Mouse (Mus musculus): ENCODE results near the gene Fkbp2. TPM values are rescaled to one million over a fixed set of nuclear protein-coding genes. Genes with fewer than 3 reads are reported as not detected.

Gene Fkbp2
- polyA plus RNA-seq, 1 experiment from 2014 or later: 78.5 TPM

DNA sequence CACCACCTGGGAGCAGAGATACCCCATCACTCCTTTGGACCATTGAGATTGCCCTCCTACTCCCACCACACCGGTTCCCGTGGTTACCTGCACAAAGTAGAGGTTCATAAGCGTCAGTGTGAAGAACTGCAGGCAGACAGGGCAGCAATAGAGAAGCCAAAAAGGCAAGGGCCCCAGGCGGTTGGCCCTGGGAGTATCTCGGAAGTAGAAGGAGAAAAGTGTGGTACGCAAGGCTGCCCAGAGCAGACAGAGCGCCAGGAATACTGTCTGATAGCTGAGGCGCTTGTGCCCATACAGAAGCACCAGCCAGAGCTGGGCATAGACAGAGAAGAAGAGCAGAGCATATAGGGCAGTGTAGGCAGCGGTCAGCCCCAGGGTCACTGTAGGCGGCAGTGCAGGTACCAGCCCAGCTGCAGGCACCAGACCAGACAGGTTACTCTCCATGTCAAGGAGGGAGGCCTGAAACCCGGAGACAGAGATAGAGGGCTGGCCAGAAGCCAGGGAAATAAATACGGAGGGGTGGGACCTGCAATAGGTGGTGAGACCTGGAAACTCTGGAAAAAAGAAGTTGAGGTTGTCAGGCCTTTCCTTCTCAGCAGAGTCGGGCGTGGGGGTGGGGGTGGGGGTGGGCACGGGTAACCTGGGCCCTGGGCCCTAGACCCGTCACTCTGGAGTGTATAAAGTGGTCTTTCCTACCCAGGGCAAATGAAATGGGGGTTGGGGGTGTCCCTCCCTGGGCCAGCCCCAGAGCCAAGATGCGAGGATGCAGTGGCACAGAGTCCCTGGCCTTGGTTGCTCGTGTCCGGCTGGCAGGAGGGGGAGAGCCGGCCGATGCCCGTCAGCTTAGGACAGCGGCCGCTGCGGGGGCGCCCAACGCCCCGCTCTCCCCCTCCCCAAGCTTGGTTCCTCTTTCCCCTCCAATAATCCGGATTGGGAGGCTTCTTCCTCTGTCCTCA, 39.6 kb downstream of the Fkbp2 start:
- TF ChIP-seq EP300 (IDR thresholded peaks at IDR 0.05; ENCODE audit: low read depth) (no peak), CTCF (IDR thresholded peaks at IDR 0.05; ENCODE audit: low read depth) (no peak)
- Histone ChIP-seq H3K27me3 (ENCODE audit: insufficient read depth, low read length) (peaks cover 5% of the 10 kb centered on the region), H3K27ac (ENCODE audit: low read depth) (peak overlapping the region; percentile 45; the same call in 1 of the 2 replicates), H3K4me3 (ENCODE audit: low read depth, low read length) (peak overlapping the region; percentile 81), H3K9me3 (ENCODE audit: low read length) (no peaks in the 10 kb centered on the region), H3K4me2 (ENCODE audit: low read depth, low read length) (peak overlapping the region; percentile 98), H3K9ac (replicated peaks) (peak overlapping the region; percentile 80), H3K4me1 (ENCODE audit: insufficient read depth) (peaks cover 14% of the 10 kb centered on the region), H3K36me3 (replicated peaks; ENCODE audit: insufficient read depth, low read length) (no peaks in the 10 kb centered on the region)
- WGBS (ENCODE audit: insufficient replicate concordance): 27% methylated on average over 29 of the region's 29 CpGs
- no peak for ATAC-seq
- no peak for DNase-seq

DNA sequence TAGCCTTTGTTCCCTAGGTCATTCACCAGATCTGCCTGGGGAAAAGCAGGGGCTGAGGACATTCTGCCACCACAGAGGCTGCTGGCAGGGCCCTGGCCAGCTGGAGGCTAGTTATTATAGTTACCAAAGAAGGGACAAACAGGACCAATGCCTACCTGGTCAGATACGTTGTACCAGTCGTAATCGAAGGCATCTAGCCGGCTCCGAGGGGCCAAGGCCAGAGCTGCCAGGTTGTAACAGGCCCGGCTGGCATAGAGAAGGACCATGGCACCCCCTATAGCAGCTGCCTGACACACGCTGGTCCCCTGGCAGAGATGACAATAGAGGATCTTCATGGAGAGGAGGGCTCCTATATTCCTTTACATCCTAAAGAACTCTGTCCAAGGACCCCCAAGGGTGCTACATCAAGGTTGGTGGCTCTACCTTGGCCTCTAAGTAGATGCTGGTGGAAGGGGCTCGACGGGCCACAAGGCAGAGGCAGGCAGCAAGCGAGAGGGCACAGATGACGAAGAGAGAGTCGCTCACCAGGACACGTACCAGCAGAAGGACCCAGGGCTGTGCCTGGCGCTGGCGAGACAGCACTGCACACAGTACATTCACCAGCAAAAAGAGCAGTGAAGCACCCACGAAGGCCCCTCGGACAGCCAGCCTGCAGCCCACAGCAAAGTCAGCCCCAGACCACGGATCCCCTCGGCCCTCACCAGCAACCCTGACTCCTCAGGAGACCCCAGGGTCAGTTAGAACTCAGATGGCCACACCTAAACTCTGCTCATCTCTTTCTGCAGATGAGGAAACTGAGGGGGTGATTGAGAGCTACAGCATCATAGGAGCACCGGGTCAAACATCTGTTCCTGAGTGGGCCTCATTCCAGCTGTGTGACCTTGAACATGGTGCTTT, 40.9 kb downstream of the Fkbp2 start:
- TF ChIP-seq EP300 (IDR thresholded peaks at IDR 0.05; ENCODE audit: low read depth) (no peak), CTCF (IDR thresholded peaks at IDR 0.05; ENCODE audit: low read depth) (no peak)
- H3K9me3 ChIP-seq (ENCODE audit: low read length): no peaks in the 10 kb centered on the region
- H3K9ac ChIP-seq (replicated peaks): no peak overlapping the region
- H3K4me1 ChIP-seq (ENCODE audit: insufficient read depth): peaks cover 14% of the 10 kb centered on the region
- no peak overlapping the region for H3K4me2 ChIP-seq (ENCODE audit: low read depth, low read length)
- no peak overlapping the region for H3K4me3 ChIP-seq (ENCODE audit: low read depth, low read length)
- DNase-seq: no peak
- ATAC-seq: no peak
- H3K36me3 ChIP-seq (replicated peaks; ENCODE audit: insufficient read depth, low read length): no peaks in the 10 kb centered on the region
- peaks cover 18% of the 10 kb centered on the region for H3K27me3 ChIP-seq (ENCODE audit: insufficient read depth, low read length)
- H3K27ac ChIP-seq (ENCODE audit: low read depth): no peak overlapping the region
- WGBS (ENCODE audit: insufficient replicate concordance): 85% methylated on average over 20 of the region's 20 CpGs

DNA sequence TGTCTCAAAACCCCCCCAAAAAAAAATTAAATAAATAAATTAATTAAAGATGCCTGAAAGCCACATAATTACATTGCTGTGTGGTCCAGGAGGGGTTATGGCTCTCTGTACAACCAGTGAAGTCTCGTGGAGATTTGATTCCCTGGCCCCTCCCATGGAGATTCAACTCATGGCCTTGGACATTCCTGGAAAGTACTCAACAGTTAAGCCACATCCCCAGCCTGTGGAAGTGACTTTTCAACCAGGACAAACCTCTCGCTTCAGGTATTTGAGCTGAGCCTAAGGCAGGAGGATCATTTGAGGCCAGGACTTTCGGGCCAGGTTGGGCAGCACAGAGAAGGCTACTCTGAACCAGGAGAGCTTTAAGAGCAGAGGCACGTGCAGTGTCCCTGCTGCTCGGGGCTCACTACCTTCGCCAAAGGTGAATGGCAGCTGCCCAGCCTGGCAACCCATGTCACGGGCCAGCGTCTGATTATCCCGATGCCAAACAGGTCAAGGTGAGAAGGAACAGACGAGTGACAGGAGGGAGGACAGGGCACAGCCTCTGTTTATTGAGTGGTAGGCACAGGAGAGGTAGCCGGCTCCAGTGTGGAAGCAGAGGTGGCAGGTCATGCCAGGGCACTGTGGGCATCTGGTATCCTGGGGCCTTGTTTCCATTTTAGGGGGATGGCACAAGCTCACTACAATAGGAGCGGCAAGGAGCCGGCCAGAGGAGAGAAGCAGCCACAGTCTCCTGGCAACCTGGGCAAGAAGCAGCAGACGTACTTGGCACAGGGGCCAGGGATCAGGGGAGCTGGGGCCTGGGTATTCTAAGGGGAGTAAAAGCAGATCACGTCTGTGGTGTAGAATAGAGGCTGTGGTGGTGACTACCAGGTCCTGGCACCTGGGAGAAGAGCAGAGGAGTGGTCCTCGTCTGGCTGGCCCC, 42.5 kb downstream of the Fkbp2 start:
- Histone ChIP-seq H3K4me2 (ENCODE audit: low read depth, low read length) (no peak overlapping the region), H3K36me3 (replicated peaks; ENCODE audit: insufficient read depth, low read length) (no peaks in the 10 kb centered on the region), H3K27ac (ENCODE audit: low read depth) (no peak overlapping the region), H3K9me3 (ENCODE audit: low read length) (no peaks in the 10 kb centered on the region), H3K4me1 (ENCODE audit: insufficient read depth) (peaks cover 17% of the 10 kb centered on the region), H3K4me3 (ENCODE audit: low read depth, low read length) (no peak overlapping the region), H3K27me3 (ENCODE audit: insufficient read depth, low read length) (peaks cover 33% of the 10 kb centered on the region), H3K9ac (replicated peaks) (no peak overlapping the region)
- 79% methylated on average over 16 of the region's 16 CpGs for WGBS (ENCODE audit: insufficient replicate concordance)
- DNase-seq (no peak), ATAC-seq (no peak)
- TF ChIP-seq EP300 (IDR thresholded peaks at IDR 0.05; ENCODE audit: low read depth): no peak
- TF ChIP-seq CTCF (IDR thresholded peaks at IDR 0.05; ENCODE audit: low read depth): no peak

DNA sequence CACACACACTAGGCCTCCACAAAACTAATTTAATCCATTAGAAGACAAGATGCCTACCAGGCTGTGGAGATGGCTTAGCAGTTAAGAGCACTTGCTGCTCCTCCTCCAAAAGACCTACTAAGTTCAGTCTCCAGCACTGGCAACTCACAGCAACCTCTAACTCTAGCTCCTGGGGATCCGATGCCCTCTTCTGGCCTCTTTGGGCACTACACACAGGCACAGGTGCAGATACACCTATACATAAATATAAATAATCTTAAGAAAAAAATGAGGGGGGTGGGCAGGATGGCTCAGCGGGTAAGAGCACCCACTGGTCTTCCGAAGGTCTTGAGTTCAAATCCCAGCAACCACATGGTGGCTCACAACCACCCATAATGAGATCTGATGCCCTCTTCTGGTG, 44.0 kb downstream of the Fkbp2 start:
- peak; percentile 67 for TF ChIP-seq CTCF (IDR thresholded peaks at IDR 0.05; ENCODE audit: low read depth)
- no peak for TF ChIP-seq EP300 (IDR thresholded peaks at IDR 0.05; ENCODE audit: low read depth)
- 29% methylated on average over 3 of the region's 3 CpGs for WGBS (ENCODE audit: insufficient replicate concordance)
- no peak overlapping the region for H3K27ac ChIP-seq (ENCODE audit: low read depth)
- no peaks in the 10 kb centered on the region for H3K9me3 ChIP-seq (ENCODE audit: low read length)
- ATAC-seq (no peak), DNase-seq (peak; percentile 54)
- no peak overlapping the region for H3K4me2 ChIP-seq (ENCODE audit: low read depth, low read length)
- H3K4me1 ChIP-seq (ENCODE audit: insufficient read depth): peaks cover 15% of the 10 kb centered on the region
- H3K4me3 ChIP-seq (ENCODE audit: low read depth, low read length): no peak overlapping the region
- H3K36me3 ChIP-seq (replicated peaks; ENCODE audit: insufficient read depth, low read length): no peaks in the 10 kb centered on the region
- H3K9ac ChIP-seq (replicated peaks): no peak overlapping the region
- peaks cover 48% of the 10 kb centered on the region for H3K27me3 ChIP-seq (ENCODE audit: insufficient read depth, low read length)

DNA sequence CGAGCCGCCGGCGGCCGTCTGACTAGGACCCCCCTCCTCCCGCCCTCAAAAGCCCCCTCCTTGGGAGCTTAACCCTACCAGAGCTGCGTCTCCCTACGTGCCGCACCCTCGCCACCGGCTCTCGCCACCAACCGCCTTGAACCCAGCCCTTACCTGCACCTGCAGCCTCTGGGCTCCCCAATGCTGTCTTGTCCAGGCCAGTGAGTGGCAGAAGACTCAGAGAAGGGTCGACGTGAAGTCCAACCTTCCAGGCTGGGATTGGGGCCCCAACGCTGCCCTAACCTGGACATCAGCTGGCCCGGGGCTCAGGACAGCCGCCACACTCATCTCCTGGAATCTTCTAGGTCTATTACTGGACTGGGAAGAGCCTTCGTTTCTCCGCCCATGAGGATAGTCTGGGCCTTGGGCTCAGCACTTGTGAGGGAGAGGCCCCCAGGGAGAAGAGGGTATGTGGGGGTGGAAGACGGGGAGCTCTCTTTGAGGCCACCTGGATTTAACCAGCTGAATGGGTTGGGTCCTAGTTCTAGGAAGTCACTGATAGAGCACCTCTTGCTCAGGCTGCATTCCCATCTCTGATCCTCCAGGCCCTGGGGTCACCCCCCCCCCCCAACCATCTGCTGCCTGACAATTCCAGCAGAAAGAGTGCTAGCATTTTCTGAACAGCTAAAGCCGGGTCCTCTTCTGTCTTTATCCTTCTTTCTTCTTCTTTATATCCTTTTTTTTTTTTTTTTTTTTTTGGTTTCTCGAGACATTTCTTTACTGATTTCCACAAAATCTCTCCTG, 45.9 kb downstream of the Fkbp2 start, which contains the start of gene Kcnk4:
TSS of gene Kcnk4 (minus strand) at position 321 of the 783 bp plus-strand sequence.
- no peak within 1 kb of the TSS for H3K9ac ChIP-seq (replicated peaks)
- H3K4me1 ChIP-seq (ENCODE audit: insufficient read depth): peaks cover 6% of the 10 kb centered on the region
- peaks cover 56% of the 10 kb centered on the region for H3K27me3 ChIP-seq (ENCODE audit: insufficient read depth, low read length)
- no peak for ATAC-seq
- TF ChIP-seq EP300 (IDR thresholded peaks at IDR 0.05; ENCODE audit: low read depth) (no peak), CTCF (IDR thresholded peaks at IDR 0.05; ENCODE audit: low read depth) (no peak)
- H3K4me3 ChIP-seq (ENCODE audit: low read depth, low read length): peak within 1 kb of the TSS; percentile 38
- WGBS (ENCODE audit: insufficient replicate concordance): 16% methylated on average over 23 of the region's 23 CpGs
- H3K27ac ChIP-seq (ENCODE audit: low read depth): no peak within 1 kb of the TSS
- H3K9me3 ChIP-seq (ENCODE audit: low read length): no peaks in the 10 kb centered on the region
- peak within 1 kb of the TSS; percentile 61 for H3K4me2 ChIP-seq (ENCODE audit: low read depth, low read length)
- DNase-seq: no peak
- H3K36me3 ChIP-seq (replicated peaks; ENCODE audit: insufficient read depth, low read length): no peaks in the 10 kb centered on the region

All from liver, postnatal 0 days (tissue).